Mouse (Mus musculus): ENCODE results near the gene Elp4.

GRCm38 (mm10) chr2:105666763-105667625 is 237.4 kb downstream of the Elp4 start:
- TF ChIP-seq CTCF (IDR thresholded peaks at IDR 0.05) (no peak), EP300 (IDR thresholded peaks at IDR 0.05) (no peak)
